9 mouse cellular contexts compared by ENCODE assay signal in the genomic region with DNA sequence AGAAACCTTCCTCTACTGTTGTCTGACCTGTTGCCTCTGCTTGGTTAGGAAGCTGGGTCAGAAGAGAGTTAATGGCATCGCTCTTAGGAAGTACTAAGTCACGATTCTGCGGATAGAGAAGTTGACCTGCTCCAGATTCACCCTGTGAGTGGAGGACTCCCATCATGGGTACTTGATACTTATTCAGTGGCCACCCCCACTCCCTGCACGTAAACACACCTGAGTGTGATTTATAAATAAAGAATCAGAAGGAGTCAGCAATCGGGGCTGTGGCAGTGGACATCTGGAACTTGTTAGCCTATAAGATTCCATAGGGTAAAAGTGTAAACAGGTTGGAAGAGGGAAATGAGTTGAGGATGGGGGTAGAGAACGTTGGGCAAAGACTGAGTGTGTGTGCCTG. TPM values are rescaled to one million over a fixed set of nuclear protein-coding genes. Genes with fewer than 3 reads are reported as not detected.
DNase-seq lines count a peak whose midpoint lies in the region; ATAC-seq and TF ChIP-seq lines count a peak whose summit lies in the region.
"Had no signal": no experiment of that assay in that cellular context is flagged by ENCODE, and none has a peak within 500 bp of the region (broad histone marks: within the 10 kb centered on the region; RNA-seq: fewer than 3 reads in every experiment).

No protein-coding gene starts in this region.

- H3K36me3 ChIP-seq in kidney, embryonic 14.5 days (ENCODE audit: control insufficient read depth, insufficient read depth, low read length), result peaks cover 17% of the 10 kb centered on the region
- H3K36me3 ChIP-seq in limb, embryonic 13.5 days, result peaks cover 46% of the 10 kb centered on the region

- no peaks in the 10 kb centered on the region for H3K9me3 ChIP-seq in kidney, embryonic 14.5 days (ENCODE audit: control insufficient read depth, low read length)
- H3K9me3 ChIP-seq in limb, embryonic 13.5 days, result no peaks in the 10 kb centered on the region

- no peak for DNase-seq in kidney, adult 8-10 months
- peak; percentile 58 for DNase-seq in embryo, embryonic 10.5 days (ENCODE audit: low spot score)
- no peak for DNase-seq in yolk sac, embryonic 10.5 days (ENCODE audit: low spot score)
- no peak for DNase-seq in retina, postnatal 1 day
- DNase-seq: lung, postnatal 10 days had no signal

- H3K4me3 ChIP-seq in kidney, embryonic 14.5 days (ENCODE audit: low read length), result no peak overlapping the region
- H3K4me3 ChIP-seq in embryonic fibroblast, embryonic 13.5 days (ENCODE audit: insufficient read depth, low read length), result no peak overlapping the region
- H3K4me3 ChIP-seq in limb, embryonic 13.5 days, result no peak overlapping the region
- H3K4me3 ChIP-seq: left cerebral cortex, adult 2 months had no signal

- H3K4me2 ChIP-seq in kidney, embryonic 14.5 days (replicated peaks; ENCODE audit: low read depth, low read length), result no peak overlapping the region
- H3K4me2 ChIP-seq in limb, embryonic 13.5 days (replicated peaks), result peak overlapping the region; percentile 50

- H3K27ac ChIP-seq in kidney, embryonic 14.5 days (ENCODE audit: low read depth, low read length), result peak overlapping the region; percentile 43
- peak overlapping the region; percentile 42 for H3K27ac ChIP-seq in embryonic fibroblast, embryonic 13.5 days (ENCODE audit: insufficient read depth, low read length)
- peak overlapping the region; percentile 76 for H3K27ac ChIP-seq in limb, embryonic 13.5 days
- H3K27ac ChIP-seq: left cerebral cortex, adult 2 months had no signal

- WGBS in kidney, embryonic 14.5 days, result 47% methylated on average over 6 of the region's 6 CpGs
- 21% methylated on average over 6 of the region's 6 CpGs for WGBS in limb, embryonic 13.5 days

- H3K4me1 ChIP-seq in kidney, embryonic 14.5 days (ENCODE audit: control insufficient read depth, insufficient read depth, low read length), result peaks cover 34% of the 10 kb centered on the region
- H3K4me1 ChIP-seq in embryonic fibroblast, embryonic 13.5 days (ENCODE audit: control insufficient read depth, insufficient read depth, low read length), result peaks cover 14% of the 10 kb centered on the region
- H3K4me1 ChIP-seq in limb, embryonic 13.5 days, result peaks cover 72% of the 10 kb centered on the region

- no peaks in the 10 kb centered on the region for H3K27me3 ChIP-seq in kidney, embryonic 14.5 days (ENCODE audit: control insufficient read depth, insufficient read depth, low read length)
- H3K27me3 ChIP-seq in limb, embryonic 13.5 days, result no peaks in the 10 kb centered on the region

- no peak for ATAC-seq in kidney, embryonic 14.5 days (ENCODE audit: low FRiP score, low TSS enrichment)
- ATAC-seq in limb, embryonic 13.5 days (ENCODE audit: low FRiP score, low read depth), result no peak

- no peak for TF ChIP-seq CTCF in embryonic fibroblast, embryonic 13.5 days (IDR thresholded peaks at IDR 0.05; ENCODE audit: borderline replicate concordance, insufficient read depth, low read length)

- peak overlapping the region; percentile 13; the same call in 1 of the 2 replicates for H3K9ac ChIP-seq in kidney, embryonic 14.5 days (ENCODE audit: low read depth, low read length)
- H3K9ac ChIP-seq in limb, embryonic 13.5 days, result no peak overlapping the region

- no peak for TF ChIP-seq POLR2A in embryonic fibroblast, embryonic 13.5 days (IDR thresholded peaks at IDR 0.05; ENCODE audit: low read depth, low read length)

RNA-seq across cellular contexts. Expression of a gene that starts 49.0 kb away (rescaled TPM):
- polyA plus RNA-seq in kidney, embryonic 14.5 days (2014; fragmentation: Nextera tagmentation; extraction: Ambion mirVana), result 41.6 and 53.0 TPM in 2 replicates
- 35.6 and 44.4 TPM in 2 replicates for polyA plus RNA-seq in embryonic fibroblast, embryonic 13.5 days (2011; ENCODE audit: insufficient read length, low read depth, missing spikeins)
- 143 and 158 TPM in 2 replicates for polyA plus RNA-seq in limb, embryonic 13.5 days (2015; fragmentation: Nextera tagmentation; extraction: Ambion mirVana)
